Comparison of ENCODE assay signal across 14 mouse cellular contexts in the genomic region with DNA sequence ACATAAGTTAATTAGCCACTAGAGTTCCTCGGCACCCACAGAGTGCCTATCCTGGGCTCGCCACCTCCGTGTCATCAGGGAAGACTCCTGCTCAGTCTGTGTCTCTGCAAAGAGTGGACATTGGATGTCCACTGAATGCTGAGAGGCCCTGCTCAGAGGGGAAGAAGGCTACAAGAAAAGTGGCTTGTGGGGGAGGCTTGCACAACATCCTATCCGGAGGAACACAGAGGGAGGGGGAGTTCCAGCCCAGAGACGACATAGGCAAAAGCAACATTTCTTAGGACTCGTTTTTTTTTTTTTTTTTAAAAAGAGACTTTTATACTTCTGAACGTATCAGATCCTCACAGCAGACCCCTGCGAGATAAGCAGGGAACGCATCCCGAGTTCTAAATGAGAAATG.
"Had no signal": no experiment of that assay in that cellular context is flagged by ENCODE, and none has a peak within 500 bp of the region (broad histone marks: within the 10 kb centered on the region; RNA-seq: fewer than 3 reads in every experiment).

No protein-coding gene starts in this region.

- H3K4me3 ChIP-seq: intestine, embryonic 15.5 days; layer of hippocampus, adult 2 months; limb, embryonic 10.5 days; liver, embryonic 13.5 days; lung, embryonic 15.5 days; midbrain, embryonic 15.5 days; neural tube, embryonic 12.5 days had no signal

- DNase-seq: kidney, adult 2 months; kidney, postnatal 10 days; liver, embryonic 13.5 days; lung, postnatal 36 days; thymus, postnatal 4 days had no signal

- H3K27me3 ChIP-seq: intestine, embryonic 15.5 days; liver, embryonic 13.5 days; lung, embryonic 15.5 days; midbrain, embryonic 15.5 days; neural tube, embryonic 12.5 days had no signal

- H3K9me3 ChIP-seq: intestine, embryonic 15.5 days; limb, embryonic 10.5 days; liver, embryonic 13.5 days; lung, embryonic 15.5 days; megakaryocyte, embryonic 14.5 days; midbrain, embryonic 15.5 days; neural tube, embryonic 12.5 days had no signal

- H3K27ac ChIP-seq: intestine, embryonic 15.5 days; layer of hippocampus, adult 2 months; limb, embryonic 10.5 days; liver, embryonic 13.5 days; lung, embryonic 15.5 days; midbrain, embryonic 15.5 days; neural tube, embryonic 12.5 days; stomach, postnatal 0 days had no signal

- H3K9ac ChIP-seq: intestine, embryonic 15.5 days; liver, embryonic 13.5 days; lung, embryonic 15.5 days; midbrain, embryonic 15.5 days; neural tube, embryonic 12.5 days had no signal

- H3K4me2 ChIP-seq: intestine, embryonic 15.5 days; liver, embryonic 13.5 days; lung, embryonic 15.5 days; midbrain, embryonic 11.5 days; midbrain, embryonic 15.5 days; neural tube, embryonic 12.5 days had no signal

- H3K36me3 ChIP-seq: intestine, embryonic 15.5 days; limb, embryonic 10.5 days; liver, embryonic 13.5 days; lung, embryonic 15.5 days; midbrain, embryonic 15.5 days; neural tube, embryonic 12.5 days had no signal

- ATAC-seq: intestine, embryonic 15.5 days; midbrain, embryonic 15.5 days had no signal
